Mouse (Mus musculus) erythroblast, embryonic 14.5 days (primary cell): ENCODE data around the gene Duxbl3.

Experiments
- GATA1 ChIP-seq: IDR thresholded peaks from 2 replicates; pipeline ENCODE4 v1.6.1; 2012; ENCODE audit warnings: low read length, inconsistent platforms, mixed read lengths
- TAL1 ChIP-seq: IDR thresholded peaks from 3 replicates; pipeline ENCODE4 v1.6.1; 2012; ENCODE audit warnings: low read length, inconsistent platforms, mixed read lengths

- TF ChIP-seq GATA1 (no peak), TAL1 (no peak)
These were observed 36.1 kb downstream of the Duxbl3 start for GRCm38 (mm10) chr14:26293859-26294258.
